Mouse (Mus musculus): ENCODE data around the gene Aaed1. TPM values are rescaled to one million over a fixed set of nuclear protein-coding genes. Genes with fewer than 3 reads are reported as not detected.

Gene Aaed1
- 10 to 100 TPM; 21.0 to 23.6 (median 23.1) TPM for total RNA-seq (2022)

- peak; percentile 69 to 86 for DNase-seq (ENCODE audit: low spot score in 2 of 2)
Measured at GRCm38 (mm10) chr13:64312024-64312915, at the start of gene Aaed1. Gene Aaed1 (minus strand): TSS chr13:64312710.

- DNase-seq (ENCODE audit: low spot score in 2 of 2), result no peak
Measured at GRCm38 (mm10) chr13:64362139-64362538, 49.6 kb upstream of the Aaed1 start.

- no peak for DNase-seq (ENCODE audit: low spot score in 2 of 2)
Measured at GRCm38 (mm10) chr13:64361020-64361419, 48.5 kb upstream of the Aaed1 start.

GRCm38 (mm10) chr13:64359702-64360101, 47.2 kb upstream of the Aaed1 start:
- DNase-seq (ENCODE audit: low spot score in 2 of 2), result no peak

GRCm38 (mm10) chr13:64358476-64358875, 46.0 kb upstream of the Aaed1 start:
- no peak for DNase-seq (ENCODE audit: low spot score in 2 of 2)

- no peak for DNase-seq (ENCODE audit: low spot score in 2 of 2)
Measured at GRCm38 (mm10) chr13:64357389-64357788, 44.9 kb upstream of the Aaed1 start.

- no peak for DNase-seq (ENCODE audit: low spot score in 2 of 2)
Measured at GRCm38 (mm10) chr13:64349474-64349873, 37.0 kb upstream of the Aaed1 start.

GRCm38 (mm10) chr13:64344082-64344501, 31.6 kb upstream of the Aaed1 start:
- DNase-seq (ENCODE audit: low spot score in 2 of 2), result peak; percentile 12 to 36

- DNase-seq (ENCODE audit: low spot score in 2 of 2), result peak; percentile 22 to 25
Measured at GRCm38 (mm10) chr13:64343598-64343997, 31.1 kb upstream of the Aaed1 start.

- no peak for DNase-seq (ENCODE audit: low spot score in 2 of 2)
Measured at GRCm38 (mm10) chr13:64335546-64336132, 23.1 kb upstream of the Aaed1 start.

GRCm38 (mm10) chr13:64333102-64333501, 20.6 kb upstream of the Aaed1 start:
- DNase-seq (ENCODE audit: low spot score in 2 of 2), result no peak

- no peak for DNase-seq (ENCODE audit: low spot score in 2 of 2)
Measured at GRCm38 (mm10) chr13:64332321-64332720, 19.8 kb upstream of the Aaed1 start.

GRCm38 (mm10) chr13:64322561-64323281, 10.2 kb upstream of the Aaed1 start:
- no peak for DNase-seq (ENCODE audit: low spot score in 2 of 2)

- no peak for DNase-seq (ENCODE audit: low spot score in 2 of 2)
Measured at GRCm38 (mm10) chr13:64320334-64320733, 7.8 kb upstream of the Aaed1 start.

GRCm38 (mm10) chr13:64319782-64320181, 7.3 kb upstream of the Aaed1 start:
- no peak for DNase-seq (ENCODE audit: low spot score in 2 of 2)

GRCm38 (mm10) chr13:64318355-64318754, 5.8 kb upstream of the Aaed1 start:
- no peak for DNase-seq (ENCODE audit: low spot score in 2 of 2)

- no peak for DNase-seq (ENCODE audit: low spot score in 2 of 2)
Measured at GRCm38 (mm10) chr13:64315483-64316050, 3.1 kb upstream of the Aaed1 start.

GRCm38 (mm10) chr13:64314041-64314440, 1.5 kb upstream of the Aaed1 start:
- no peak for DNase-seq (ENCODE audit: low spot score in 2 of 2)

- DNase-seq (ENCODE audit: low spot score in 2 of 2), result no peak
Measured at GRCm38 (mm10) chr13:64312916-64313289, 393 bp upstream of the Aaed1 start.

GRCm38 (mm10) chr13:64311266-64311665, 1.2 kb downstream of the Aaed1 start:
- no peak for DNase-seq (ENCODE audit: low spot score in 2 of 2)

- no peak for DNase-seq (ENCODE audit: low spot score in 2 of 2)
Measured at GRCm38 (mm10) chr13:64310585-64310984, 1.9 kb downstream of the Aaed1 start.

- no peak for DNase-seq (ENCODE audit: low spot score in 2 of 2)
Measured at GRCm38 (mm10) chr13:64309842-64310241, 2.7 kb downstream of the Aaed1 start.

Measured in left cerebral cortex, adult 8-10 months (tissue).